Mouse (Mus musculus): ENCODE measurements around the gene Insl3. TPM values are rescaled to one million over a fixed set of nuclear protein-coding genes. Genes with fewer than 3 reads are reported as not detected.

Gene Insl3
- polyA plus RNA-seq, 1 experiment from 2014 or later = 1.1 TPM

DNA sequence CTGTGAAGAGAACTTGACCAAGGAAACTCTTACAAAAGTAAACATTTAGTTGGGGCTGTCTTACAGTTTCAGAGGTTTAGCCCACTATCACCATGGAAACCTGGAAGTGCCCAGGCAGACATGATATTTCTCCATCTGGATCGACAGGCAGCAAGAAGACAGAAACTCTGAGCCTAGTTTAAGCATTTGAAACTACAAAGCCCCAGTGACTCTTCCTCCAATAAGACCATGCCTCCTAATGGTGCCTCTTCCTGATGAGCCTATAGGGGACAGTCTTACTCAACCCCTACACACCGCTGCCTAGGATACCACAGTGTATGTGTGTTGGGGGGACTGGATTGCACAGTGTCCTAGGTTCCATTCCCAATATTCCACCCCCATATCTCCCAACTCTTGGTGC is 14.9 kb upstream of the Insl3 start:
- no peak overlapping the region for H3K9ac ChIP-seq (ENCODE audit: low read length)
- H3K27ac ChIP-seq (ENCODE audit: low read length) = no peak overlapping the region
- no peaks in the 10 kb centered on the region for H3K36me3 ChIP-seq (ENCODE audit: control insufficient read depth, insufficient read depth, low read length)
- H3K4me3 ChIP-seq (replicated peaks; ENCODE audit: low read length) = no peak overlapping the region
- no peak for ATAC-seq (ENCODE audit: insufficient read depth, low FRiP score)
- H3K4me1 ChIP-seq (ENCODE audit: control insufficient read depth, insufficient read depth, low read length) = peaks cover 7% of the 10 kb centered on the region
- no peak overlapping the region for H3K4me2 ChIP-seq (ENCODE audit: low read depth, low read length)
- H3K27me3 ChIP-seq (ENCODE audit: control insufficient read depth, insufficient read depth, low read length) = peaks cover 10% of the 10 kb centered on the region
- no peaks in the 10 kb centered on the region for H3K9me3 ChIP-seq (replicated peaks; ENCODE audit: control insufficient read depth, low read length)
- WGBS = 48% methylated on average over 2 of the region's 2 CpGs

DNA sequence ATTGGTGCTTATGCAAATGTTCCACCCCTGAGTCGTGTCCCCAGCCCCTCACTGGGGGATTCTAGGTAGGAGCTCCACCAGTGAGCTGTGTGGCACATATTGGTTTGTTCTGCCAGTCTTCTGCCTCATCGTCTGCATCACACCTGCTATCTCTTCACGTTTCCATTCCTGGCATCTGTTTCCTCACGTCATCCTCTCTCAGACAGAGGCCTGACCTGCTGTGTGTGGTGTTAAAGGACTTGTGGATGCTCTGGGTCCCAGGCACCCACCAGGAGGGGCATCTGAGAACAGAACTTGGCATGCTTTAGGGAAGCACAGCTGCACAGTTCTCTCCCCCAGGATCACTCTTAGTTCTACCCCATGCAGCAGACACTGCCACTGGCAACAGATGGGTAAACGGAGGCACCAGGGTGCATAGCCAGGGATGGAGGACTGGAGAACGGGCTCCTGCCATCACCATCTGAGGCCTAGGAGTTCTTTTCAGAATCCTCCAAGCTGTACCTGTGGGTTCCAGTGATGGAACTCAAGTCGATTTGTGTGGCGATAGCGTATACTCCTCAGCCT is 13.5 kb upstream of the Insl3 start:
- Histone ChIP-seq H3K27me3 (ENCODE audit: control insufficient read depth, insufficient read depth, low read length) (peaks cover 19% of the 10 kb centered on the region), H3K27ac (ENCODE audit: low read length) (peak overlapping the region; percentile 85), H3K4me2 (ENCODE audit: low read depth, low read length) (peak overlapping the region; percentile 71), H3K9me3 (replicated peaks; ENCODE audit: control insufficient read depth, low read length) (no peaks in the 10 kb centered on the region), H3K9ac (ENCODE audit: low read length) (peak overlapping the region; percentile 81), H3K4me1 (ENCODE audit: control insufficient read depth, insufficient read depth, low read length) (peaks cover 15% of the 10 kb centered on the region), H3K4me3 (replicated peaks; ENCODE audit: low read length) (peak overlapping the region; percentile 67), H3K36me3 (ENCODE audit: control insufficient read depth, insufficient read depth, low read length) (no peaks in the 10 kb centered on the region)
- ATAC-seq (ENCODE audit: insufficient read depth, low FRiP score) = no peak
- 33% methylated on average over 9 of the region's 9 CpGs for WGBS

DNA sequence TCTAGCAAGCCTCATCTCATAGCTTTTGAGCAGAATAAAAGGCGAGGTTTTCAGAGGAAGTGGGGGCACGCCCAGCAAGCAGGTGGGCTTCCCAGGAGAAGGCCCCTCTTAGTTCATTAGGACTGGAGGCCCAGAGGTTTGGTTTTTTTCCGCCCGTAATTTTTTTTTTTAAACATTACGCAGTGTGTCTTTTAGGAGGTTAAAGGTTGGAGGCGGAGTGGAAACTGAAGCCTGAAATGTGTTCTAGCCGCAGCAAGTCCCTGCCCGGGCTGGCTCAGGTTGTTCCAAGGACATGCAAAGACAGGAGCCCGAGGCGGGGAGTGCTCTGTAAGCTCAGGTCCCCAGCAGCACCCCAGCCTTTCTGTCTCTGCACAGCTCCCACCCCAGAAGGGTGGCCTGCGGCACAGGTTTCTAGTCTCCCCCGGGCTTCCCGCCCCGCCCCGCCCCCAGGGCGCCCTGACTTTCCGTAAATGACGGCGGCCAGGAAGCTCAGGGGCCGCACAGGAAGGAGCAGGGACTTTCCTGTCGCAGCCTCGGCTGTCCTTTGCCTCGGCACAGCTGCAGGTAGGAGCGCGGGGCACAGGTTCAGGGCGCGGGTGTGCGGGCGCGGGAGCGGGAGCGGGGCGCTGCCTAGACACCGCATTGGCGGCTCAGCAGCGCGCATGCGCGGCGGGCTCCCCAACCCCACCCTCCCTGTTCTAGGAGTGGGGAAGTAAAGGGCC is 12.8 kb upstream of the Insl3 start, which contains the start of gene Jak3:
Jak3 (plus strand) TSS at position 277 of the 722 bp plus-strand sequence.
- Histone ChIP-seq H3K4me1 (ENCODE audit: control insufficient read depth, insufficient read depth, low read length) (peaks cover 11% of the 10 kb centered on the region), H3K9me3 (replicated peaks; ENCODE audit: control insufficient read depth, low read length) (no peaks in the 10 kb centered on the region), H3K4me2 (ENCODE audit: low read depth, low read length) (peak within 1 kb of the TSS; percentile 71), H3K9ac (ENCODE audit: low read length) (peak within 1 kb of the TSS; percentile 81), H3K27ac (ENCODE audit: low read length) (peak within 1 kb of the TSS; percentile 85), H3K4me3 (replicated peaks; ENCODE audit: low read length) (peak within 1 kb of the TSS; percentile 67), H3K27me3 (ENCODE audit: control insufficient read depth, insufficient read depth, low read length) (peaks cover 25% of the 10 kb centered on the region), H3K36me3 (ENCODE audit: control insufficient read depth, insufficient read depth, low read length) (no peaks in the 10 kb centered on the region)
- 2% methylated on average over 40 of the region's 40 CpGs for WGBS
- ATAC-seq (ENCODE audit: insufficient read depth, low FRiP score) = peak; percentile 54

DNA sequence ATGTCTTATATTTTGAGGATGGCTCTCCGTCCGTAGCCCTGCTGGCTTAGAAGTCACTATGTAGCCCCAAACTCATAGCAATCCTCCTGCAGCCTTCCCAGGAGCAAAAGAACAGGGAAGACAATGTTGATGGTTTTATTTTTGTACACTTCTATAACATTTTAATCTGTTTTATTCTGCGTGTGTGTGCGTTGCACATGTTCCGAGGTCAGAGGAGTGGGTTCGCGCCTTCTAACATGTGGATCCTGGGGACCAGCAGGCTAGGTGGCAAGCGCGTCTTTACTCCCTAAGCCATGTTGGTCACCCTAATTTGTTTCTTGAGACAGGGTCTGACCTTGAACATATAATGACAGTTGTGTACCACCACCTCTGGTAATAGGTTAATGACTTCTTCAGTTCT is 12.2 kb upstream of the Insl3 start:
- H3K9me3 ChIP-seq (replicated peaks; ENCODE audit: control insufficient read depth, low read length) = no peaks in the 10 kb centered on the region
- peak overlapping the region; percentile 67 for H3K4me3 ChIP-seq (replicated peaks; ENCODE audit: low read length)
- H3K27ac ChIP-seq (ENCODE audit: low read length) = peak overlapping the region; percentile 85
- no peak for ATAC-seq (ENCODE audit: insufficient read depth, low FRiP score)
- 49% methylated on average over 9 of the region's 9 CpGs for WGBS
- H3K9ac ChIP-seq (ENCODE audit: low read length) = peak overlapping the region; percentile 81
- H3K4me1 ChIP-seq (ENCODE audit: control insufficient read depth, insufficient read depth, low read length) = peaks cover 14% of the 10 kb centered on the region
- H3K36me3 ChIP-seq (ENCODE audit: control insufficient read depth, insufficient read depth, low read length) = no peaks in the 10 kb centered on the region
- H3K4me2 ChIP-seq (ENCODE audit: low read depth, low read length) = peak overlapping the region; percentile 71
- H3K27me3 ChIP-seq (ENCODE audit: control insufficient read depth, insufficient read depth, low read length) = peaks cover 31% of the 10 kb centered on the region

DNA sequence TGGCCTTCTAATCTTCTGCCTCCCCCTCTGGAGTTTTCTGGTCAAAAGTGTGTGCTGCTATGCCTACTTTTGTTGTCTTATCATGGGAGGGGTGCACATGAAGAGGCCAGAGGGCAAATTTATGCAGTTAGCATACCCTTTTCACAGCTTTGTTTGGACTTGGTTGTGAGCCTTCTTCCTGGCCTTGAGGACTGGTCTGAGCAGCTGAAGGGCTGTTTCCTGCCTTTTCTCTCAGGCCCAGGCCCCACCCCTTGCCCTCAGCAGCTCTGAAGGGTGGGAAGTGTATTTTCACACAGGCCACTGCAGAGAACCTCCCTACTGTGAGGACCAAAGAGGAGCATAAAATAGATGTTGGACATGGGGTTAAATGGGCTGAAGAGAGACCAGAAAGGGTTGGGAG is 11.5 kb upstream of the Insl3 start:
- Histone ChIP-seq H3K27me3 (ENCODE audit: control insufficient read depth, insufficient read depth, low read length) (peaks cover 39% of the 10 kb centered on the region), H3K4me2 (ENCODE audit: low read depth, low read length) (0 out of 2 replicates have a peak overlapping the region, but pooled peaks have one; percentile 71), H3K9me3 (replicated peaks; ENCODE audit: control insufficient read depth, low read length) (no peaks in the 10 kb centered on the region), H3K9ac (ENCODE audit: low read length) (peak overlapping the region; percentile 22; the same call in 1 of the 2 replicates), H3K4me1 (ENCODE audit: control insufficient read depth, insufficient read depth, low read length) (peaks cover 14% of the 10 kb centered on the region), H3K4me3 (replicated peaks; ENCODE audit: low read length) (no peak overlapping the region), H3K27ac (ENCODE audit: low read length) (0 out of 2 replicates have a peak overlapping the region, but pooled peaks have one; percentile 31), H3K36me3 (ENCODE audit: control insufficient read depth, insufficient read depth, low read length) (no peaks in the 10 kb centered on the region)
- no peak for ATAC-seq (ENCODE audit: insufficient read depth, low FRiP score)

DNA sequence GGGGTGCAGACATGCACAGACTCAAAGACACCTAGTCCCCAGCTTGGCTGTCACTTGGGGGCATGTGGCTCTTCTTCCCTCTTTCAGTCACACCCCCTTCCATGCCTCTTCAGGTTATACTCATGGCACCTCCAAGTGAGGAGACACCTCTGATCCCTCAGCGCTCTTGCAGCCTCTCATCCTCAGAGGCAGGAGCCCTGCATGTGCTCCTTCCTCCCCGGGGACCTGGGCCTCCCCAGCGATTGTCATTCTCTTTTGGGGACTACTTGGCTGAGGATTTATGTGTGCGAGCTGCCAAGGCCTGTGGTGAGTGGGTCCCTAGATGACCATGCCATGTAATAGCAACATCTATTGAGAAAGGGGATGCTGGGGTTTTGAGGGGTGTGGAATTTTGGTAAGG is 10.8 kb upstream of the Insl3 start:
- peaks cover 43% of the 10 kb centered on the region for H3K27me3 ChIP-seq (ENCODE audit: control insufficient read depth, insufficient read depth, low read length)
- no peak overlapping the region for H3K9ac ChIP-seq (ENCODE audit: low read length)
- 67% methylated on average over 4 of the region's 4 CpGs for WGBS
- no peaks in the 10 kb centered on the region for H3K36me3 ChIP-seq (ENCODE audit: control insufficient read depth, insufficient read depth, low read length)
- no peaks in the 10 kb centered on the region for H3K9me3 ChIP-seq (replicated peaks; ENCODE audit: control insufficient read depth, low read length)
- ATAC-seq (ENCODE audit: insufficient read depth, low FRiP score) = no peak
- no peak overlapping the region for H3K4me3 ChIP-seq (replicated peaks; ENCODE audit: low read length)
- H3K4me1 ChIP-seq (ENCODE audit: control insufficient read depth, insufficient read depth, low read length) = peaks cover 14% of the 10 kb centered on the region
- no peak overlapping the region for H3K27ac ChIP-seq (ENCODE audit: low read length)
- H3K4me2 ChIP-seq (ENCODE audit: low read depth, low read length) = no peak overlapping the region

DNA sequence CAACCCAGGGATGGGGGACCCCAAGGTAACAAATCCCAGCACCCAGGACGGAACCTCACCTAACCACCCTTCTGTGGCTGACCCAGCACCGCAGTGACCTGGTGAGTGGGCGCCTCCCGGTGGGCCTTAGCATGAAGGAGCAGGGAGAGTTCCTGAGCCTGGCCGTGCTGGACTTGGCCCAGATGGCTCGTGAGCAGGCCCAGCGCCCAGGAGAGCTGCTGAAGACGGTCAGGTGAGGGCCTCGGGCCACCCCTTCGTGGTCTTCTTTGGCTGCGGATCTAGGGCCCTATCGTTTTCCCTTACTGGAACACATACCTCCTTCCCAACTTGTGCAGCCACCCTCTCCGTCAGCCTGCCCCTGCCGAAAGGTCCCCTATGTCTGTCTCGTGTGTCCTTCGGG is 9.9 kb upstream of the Insl3 start:
- no peak for ATAC-seq (ENCODE audit: insufficient read depth, low FRiP score)
- H3K4me3 ChIP-seq (replicated peaks; ENCODE audit: low read length) = peak overlapping the region; percentile 40
- H3K27me3 ChIP-seq (ENCODE audit: control insufficient read depth, insufficient read depth, low read length) = peaks cover 52% of the 10 kb centered on the region
- H3K9me3 ChIP-seq (replicated peaks; ENCODE audit: control insufficient read depth, low read length) = no peaks in the 10 kb centered on the region
- H3K4me2 ChIP-seq (ENCODE audit: low read depth, low read length) = peak overlapping the region; percentile 58
- 28% methylated on average over 16 of the region's 16 CpGs for WGBS
- peak overlapping the region; percentile 60; the same call in 1 of the 2 replicates for H3K9ac ChIP-seq (ENCODE audit: low read length)
- peaks cover 14% of the 10 kb centered on the region for H3K4me1 ChIP-seq (ENCODE audit: control insufficient read depth, insufficient read depth, low read length)
- H3K27ac ChIP-seq (ENCODE audit: low read length) = no peak overlapping the region
- no peaks in the 10 kb centered on the region for H3K36me3 ChIP-seq (ENCODE audit: control insufficient read depth, insufficient read depth, low read length)

DNA sequence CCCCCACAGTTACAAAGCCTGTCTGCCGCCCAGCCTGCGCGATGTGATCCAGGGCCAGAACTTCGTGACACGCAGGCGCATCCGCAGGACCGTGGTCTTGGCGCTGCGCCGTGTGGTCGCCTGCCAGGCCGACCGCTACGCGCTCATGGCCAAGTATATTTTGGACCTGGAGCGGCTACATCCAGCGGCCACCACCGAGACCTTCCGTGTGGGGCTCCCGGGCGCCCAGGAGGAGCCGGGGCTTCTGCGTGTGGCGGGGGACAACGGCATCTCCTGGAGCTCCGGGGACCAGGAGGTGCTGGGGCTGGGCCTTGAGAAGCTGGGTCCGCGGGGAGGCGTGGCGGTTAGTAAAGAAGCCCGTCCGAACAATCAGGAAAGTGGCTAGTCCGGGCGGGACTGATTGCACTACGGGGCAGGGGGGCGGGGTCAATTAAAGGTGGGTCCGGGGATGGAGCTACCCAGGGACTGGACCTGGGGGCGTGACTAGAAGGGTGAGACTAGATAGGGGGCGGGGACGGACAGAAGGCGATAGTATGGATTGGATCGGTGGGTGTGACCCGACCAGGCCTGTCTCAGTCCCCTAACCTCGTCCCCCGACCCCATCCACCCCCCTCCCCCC is 9.4 kb upstream of the Insl3 start:
- Histone ChIP-seq H3K27me3 (ENCODE audit: control insufficient read depth, insufficient read depth, low read length) (peaks cover 57% of the 10 kb centered on the region), H3K36me3 (ENCODE audit: control insufficient read depth, insufficient read depth, low read length) (no peaks in the 10 kb centered on the region), H3K9ac (ENCODE audit: low read length) (peak overlapping the region; percentile 60; the same call in 1 of the 2 replicates), H3K9me3 (replicated peaks; ENCODE audit: control insufficient read depth, low read length) (no peaks in the 10 kb centered on the region), H3K4me1 (ENCODE audit: control insufficient read depth, insufficient read depth, low read length) (peaks cover 14% of the 10 kb centered on the region), H3K27ac (ENCODE audit: low read length) (no peak overlapping the region), H3K4me2 (ENCODE audit: low read depth, low read length) (peak overlapping the region; percentile 58), H3K4me3 (replicated peaks; ENCODE audit: low read length) (peak overlapping the region; percentile 40)
- WGBS = 6% methylated on average over 46 of the region's 46 CpGs
- no peak; the same call in 1 of the 2 replicates for ATAC-seq (ENCODE audit: insufficient read depth, low FRiP score)

DNA sequence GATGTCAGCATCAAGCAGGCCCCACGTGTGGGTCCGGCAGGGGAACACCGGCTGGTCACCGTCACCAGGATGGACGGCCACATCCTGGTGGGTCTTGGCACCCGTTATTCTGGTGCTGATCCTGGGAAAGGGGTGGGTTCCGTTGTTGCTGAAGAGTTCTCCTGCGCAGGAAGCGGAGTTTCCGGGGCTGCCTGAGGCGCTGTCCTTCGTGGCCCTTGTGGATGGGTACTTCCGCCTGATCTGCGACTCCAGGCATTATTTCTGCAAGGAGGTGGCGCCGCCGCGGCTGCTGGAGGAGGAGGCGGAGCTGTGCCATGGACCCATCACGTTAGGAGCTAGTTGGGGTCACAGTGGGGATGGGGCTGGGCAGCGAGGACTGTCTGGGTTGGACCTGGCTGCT is 8.5 kb upstream of the Insl3 start:
- WGBS = 30% methylated on average over 21 of the region's 21 CpGs
- ATAC-seq (ENCODE audit: insufficient read depth, low FRiP score) = no peak
- H3K4me3 ChIP-seq (replicated peaks; ENCODE audit: low read length) = no peak overlapping the region
- no peaks in the 10 kb centered on the region for H3K36me3 ChIP-seq (ENCODE audit: control insufficient read depth, insufficient read depth, low read length)
- peaks cover 14% of the 10 kb centered on the region for H3K4me1 ChIP-seq (ENCODE audit: control insufficient read depth, insufficient read depth, low read length)
- H3K4me2 ChIP-seq (ENCODE audit: low read depth, low read length) = 0 out of 2 replicates have a peak overlapping the region, but pooled peaks have one; percentile 12
- no peaks in the 10 kb centered on the region for H3K9me3 ChIP-seq (replicated peaks; ENCODE audit: control insufficient read depth, low read length)
- H3K27ac ChIP-seq (ENCODE audit: low read length) = no peak overlapping the region
- H3K9ac ChIP-seq (ENCODE audit: low read length) = no peak overlapping the region
- H3K27me3 ChIP-seq (ENCODE audit: control insufficient read depth, insufficient read depth, low read length) = peaks cover 65% of the 10 kb centered on the region
